Mouse (Mus musculus) cerebral cortex, adult 2 months (tissue): ENCODE results near the gene Marcksl1.

Experiments used
- WGBS: fragments of 180-500 bp; shearing (Covaris S2); methylation state at CpG from one replicate; pipeline ENCODE4 v1.1.7; 2018; 5-methylcytosine and 5-hydroxymethylcytosine counted together

The Marcksl1 gene

GRCm38 (mm10) chr4:129509650-129510049 is 3.7 kb upstream of the Marcksl1 start:
- 94% methylated on average over 3 of the region's 3 CpGs for WGBS

GRCm38 (mm10) chr4:129510723-129511412 is 2.5 kb upstream of the Marcksl1 start:
- WGBS, result 70% methylated on average over 6 of the region's 6 CpGs

- 65% methylated on average over 6 of the region's 6 CpGs for WGBS
Observed at GRCm38 (mm10) chr4:129511413-129512096, 1.8 kb upstream of the Marcksl1 start.

GRCm38 (mm10) chr4:129513891-129514290 is 510 bp downstream of the Marcksl1 start:
- WGBS, result 2% methylated on average over 48 of the region's 57 CpGs

- WGBS, result 2% methylated on average over 34 of the region's 35 CpGs
Observed at GRCm38 (mm10) chr4:129514300-129514898, 1.0 kb downstream of the Marcksl1 start.

- WGBS, result 59% methylated on average over 2 of the region's 2 CpGs
Observed at GRCm38 (mm10) chr4:129516925-129517324, 3.5 kb downstream of the Marcksl1 start.

GRCm38 (mm10) chr4:129518519-129518918 is 5.1 kb downstream of the Marcksl1 start:
- 90% methylated on average over 8 of the region's 8 CpGs for WGBS

GRCm38 (mm10) chr4:129525338-129525737 is 12.0 kb downstream of the Marcksl1 start:
- WGBS, result 89% methylated on average over 5 of the region's 5 CpGs

- WGBS, result 85% methylated on average over 3 of the region's 3 CpGs
Observed at GRCm38 (mm10) chr4:129525889-129526288, 12.5 kb downstream of the Marcksl1 start.

GRCm38 (mm10) chr4:129528901-129529300 is 15.5 kb downstream of the Marcksl1 start:
- 96% methylated on average over 6 of the region's 6 CpGs for WGBS

- WGBS, result 83% methylated on average over 6 of the region's 6 CpGs
Observed at GRCm38 (mm10) chr4:129540012-129540411, 26.6 kb downstream of the Marcksl1 start.

GRCm38 (mm10) chr4:129541868-129542591 is 28.6 kb downstream of the Marcksl1 start:
- WGBS, result 1% methylated on average over 30 of the region's 30 CpGs

GRCm38 (mm10) chr4:129542592-129543141 is 29.3 kb downstream of the Marcksl1 start, which contains the start of gene Hdac1:
Hdac1 (minus strand) TSS chr4:129542713.
- under 1% methylated on average over 46 of the region's 46 CpGs for WGBS

GRCm38 (mm10) chr4:129544106-129544505 is 30.7 kb downstream of the Marcksl1 start:
- 85% methylated on average over 4 of the region's 4 CpGs for WGBS

- 82% methylated on average over 4 of the region's 4 CpGs for WGBS
Observed at GRCm38 (mm10) chr4:129547631-129548030, 34.2 kb downstream of the Marcksl1 start.

GRCm38 (mm10) chr4:129549306-129549705 is 35.9 kb downstream of the Marcksl1 start:
- WGBS, result 96% methylated on average over 2 of the region's 2 CpGs

- WGBS, result 91% methylated on average over 1 of the region's 1 CpGs
Observed at GRCm38 (mm10) chr4:129550295-129550694, 36.9 kb downstream of the Marcksl1 start.

- WGBS, result 64% methylated on average over 6 of the region's 6 CpGs
Observed at GRCm38 (mm10) chr4:129554512-129554911, 41.1 kb downstream of the Marcksl1 start.

- WGBS, result 6% methylated on average over 16 of the region's 16 CpGs
Observed at GRCm38 (mm10) chr4:129555421-129555861, 42.1 kb downstream of the Marcksl1 start.

- WGBS, result 1% methylated on average over 24 of the region's 24 CpGs
Observed at GRCm38 (mm10) chr4:129555862-129556531, 42.6 kb downstream of the Marcksl1 start.
